Mouse (Mus musculus) regulatory T cell (primary cell): ENCODE measurements around the gene Abtb1.

ENCODE experiments used
- in situ Hi-C: fragments of 300-600 bp; cut with MboI, MseI; formaldehyde crosslinking; loops from one replicate; pipeline ENCODE4 v1.15.1; 2025; ENCODE audit warnings: high pct_unique_total_duplicates

Gene Abtb1

DNA sequence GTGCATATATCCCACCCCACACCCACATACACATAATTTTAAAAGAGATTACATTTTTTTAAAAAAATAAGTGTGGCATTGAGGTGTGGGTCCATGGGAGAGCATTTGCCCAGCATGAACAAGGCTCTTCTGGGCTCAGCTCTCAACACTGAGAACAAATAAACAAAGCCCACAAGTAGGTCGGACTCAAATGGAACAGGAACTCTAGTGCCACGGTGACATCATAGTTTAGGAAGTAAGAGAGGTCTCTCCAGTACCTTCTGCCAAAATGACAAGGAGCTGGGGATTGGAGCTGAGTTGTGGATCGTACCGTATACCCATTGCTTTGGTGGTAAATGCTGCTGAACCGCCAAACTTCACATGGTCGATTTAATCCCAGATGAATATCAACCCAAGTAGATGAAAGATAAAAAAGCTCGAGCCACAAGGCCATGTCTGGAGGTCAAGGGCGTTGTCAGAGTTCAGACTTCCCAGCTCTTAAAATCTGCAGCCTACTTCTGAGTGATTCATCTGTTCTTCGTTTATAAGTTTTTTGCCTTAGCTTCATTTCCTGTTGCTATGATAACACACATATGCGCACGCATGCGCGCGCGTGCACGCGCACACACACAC, 36.7 kb downstream of the Abtb1 start:
- in situ Hi-C loops = loop anchor here (5.0 kb wide), 1 partner anchor 63 kb away; no protein-coding TSS in a partner anchor

DNA sequence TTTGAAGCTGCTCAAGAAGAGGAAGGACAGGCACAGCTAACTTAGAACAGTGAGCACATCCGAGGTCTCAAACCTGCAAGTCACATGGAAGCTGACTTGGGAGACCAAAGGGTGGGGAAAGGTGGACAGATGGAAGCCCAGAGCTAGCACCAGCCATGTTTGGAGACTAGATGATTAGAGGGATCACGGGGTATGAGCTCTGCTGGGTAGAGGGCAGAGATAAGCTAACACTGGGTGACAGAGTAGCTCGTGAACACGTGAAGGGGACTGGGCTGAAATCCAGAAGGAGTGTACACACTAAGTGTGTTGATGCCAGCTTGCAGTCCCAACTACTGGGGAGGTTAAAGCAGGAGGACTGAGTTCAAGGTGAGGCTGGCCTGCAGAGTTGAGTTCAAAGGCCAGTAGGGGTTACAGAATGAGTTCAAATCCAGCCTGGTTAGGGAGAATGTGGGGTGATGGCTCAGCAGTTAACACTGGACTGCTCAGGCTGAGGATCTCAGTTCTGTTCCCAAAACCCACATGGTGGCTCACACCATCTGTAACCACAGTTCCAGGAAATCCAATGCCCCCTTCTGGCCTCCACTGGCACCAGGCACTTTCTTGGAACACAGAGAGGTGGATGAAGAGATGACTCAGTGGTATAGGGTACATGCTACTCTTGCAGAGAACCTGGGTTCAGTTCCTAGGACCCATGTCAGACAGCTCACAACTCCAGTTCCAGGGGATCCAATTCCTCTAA, 37.7 kb downstream of the Abtb1 start:
- in situ Hi-C loops = loop anchor here (5.0 kb wide), 1 partner anchor 62 kb away; no protein-coding TSS in a partner anchor

DNA sequence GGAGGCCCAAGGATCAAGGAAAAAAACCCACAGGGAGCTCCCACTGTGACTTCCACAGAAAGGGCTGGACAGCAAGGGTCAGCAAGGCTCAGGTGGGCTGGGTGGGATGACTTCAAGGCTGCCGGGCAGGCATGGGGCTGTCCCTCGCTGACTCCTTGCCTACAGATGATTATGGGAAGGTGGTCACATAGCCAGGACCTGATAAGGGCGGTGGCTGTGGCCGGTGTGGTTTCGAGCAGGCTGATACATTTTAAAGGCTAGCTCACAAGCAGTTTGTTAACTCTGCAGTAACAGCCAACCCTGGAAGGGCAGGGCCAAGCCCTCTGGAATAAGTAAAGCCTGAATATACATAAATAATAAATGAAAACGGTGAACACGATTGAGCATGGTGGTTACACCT, 38.7 kb downstream of the Abtb1 start:
- in situ Hi-C loops = loop anchor here (5.0 kb wide), 1 partner anchor 61 kb away; no protein-coding TSS in a partner anchor

DNA sequence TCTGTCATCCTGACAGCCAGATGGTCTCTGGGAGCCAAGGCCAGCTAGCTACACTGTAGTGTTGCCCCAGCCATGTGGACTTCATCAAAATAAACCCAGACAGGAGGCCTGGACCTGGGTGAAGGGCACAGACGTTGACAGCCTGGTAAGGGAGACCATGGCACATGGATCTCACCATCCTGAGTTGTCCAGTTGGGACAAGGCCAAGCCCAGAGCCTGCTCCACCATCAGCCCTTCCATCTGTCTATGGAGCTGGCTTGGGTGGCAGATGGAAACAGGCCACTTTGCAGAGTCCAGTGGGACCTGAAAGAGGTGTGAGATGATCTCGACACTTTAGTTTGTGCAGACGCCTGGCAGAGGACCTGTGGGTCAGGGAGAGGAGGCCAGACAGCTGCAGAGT, 41.0 kb downstream of the Abtb1 start:
- in situ Hi-C loops = loop anchor here (5.0 kb wide), 1 partner anchor 58 kb away; no protein-coding TSS in a partner anchor

DNA sequence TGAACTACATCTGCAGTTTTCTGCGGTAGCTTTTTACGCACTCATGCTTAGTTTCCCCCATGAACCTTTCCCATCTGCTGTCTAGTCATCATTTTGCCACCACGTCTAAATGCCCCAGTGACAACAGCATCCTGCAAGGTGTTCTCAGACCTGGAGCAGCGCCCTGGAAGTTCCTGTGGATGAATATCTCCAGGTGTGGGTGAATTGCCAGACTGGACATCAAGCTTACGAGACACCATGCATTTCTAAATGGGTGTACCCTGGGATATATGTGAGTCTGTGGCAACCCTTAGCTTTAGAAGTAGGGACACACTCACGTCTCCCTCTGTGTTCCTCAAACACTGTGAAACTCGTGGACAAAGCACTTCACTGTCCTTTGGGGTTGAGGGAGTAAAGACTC, 41.6 kb downstream of the Abtb1 start:
- in situ Hi-C loops = loop anchor here (5.0 kb wide), 1 partner anchor 58 kb away; no protein-coding TSS in a partner anchor

DNA sequence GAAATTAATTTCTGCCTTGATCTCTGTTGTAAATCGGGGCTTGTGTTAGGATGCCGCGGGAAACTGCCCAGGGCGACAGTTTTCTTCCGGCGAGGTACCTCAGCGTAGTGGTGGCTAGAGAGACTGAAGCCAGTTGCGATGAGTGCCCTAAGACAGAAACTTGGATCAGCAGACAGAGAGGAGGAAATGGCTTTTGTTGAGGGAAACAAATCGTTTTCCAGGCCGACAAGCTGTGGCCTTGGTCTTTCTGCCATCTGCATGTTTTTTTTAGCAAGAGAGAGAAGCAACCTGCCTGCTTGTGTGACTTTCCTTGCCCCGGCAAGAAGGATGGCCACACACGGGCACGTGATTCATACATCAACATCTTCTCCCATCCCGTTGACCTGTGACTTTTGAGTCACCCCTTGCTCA, 47.2 kb downstream of the Abtb1 start:
- in situ Hi-C loops = no loop called here

DNA sequence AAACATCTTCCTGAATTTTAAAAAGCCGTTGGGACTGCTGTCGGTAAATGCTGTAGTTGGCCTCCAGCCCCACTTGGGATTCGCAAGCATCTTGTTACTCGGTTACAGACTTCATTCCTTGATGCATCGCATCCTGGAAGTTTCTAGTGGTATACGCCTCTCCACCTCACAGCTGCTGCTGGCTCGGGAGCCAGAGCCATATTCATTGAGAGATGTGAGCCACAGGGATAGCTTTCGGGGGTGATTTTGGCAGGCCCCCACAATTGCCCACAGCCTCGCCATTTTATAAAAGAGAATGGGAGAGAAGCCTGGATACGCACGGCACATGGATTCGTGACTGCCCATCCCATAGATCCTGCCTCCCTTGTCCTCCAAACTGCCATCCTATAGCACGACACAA, 47.9 kb downstream of the Abtb1 start:
- in situ Hi-C loops = no loop called here

DNA sequence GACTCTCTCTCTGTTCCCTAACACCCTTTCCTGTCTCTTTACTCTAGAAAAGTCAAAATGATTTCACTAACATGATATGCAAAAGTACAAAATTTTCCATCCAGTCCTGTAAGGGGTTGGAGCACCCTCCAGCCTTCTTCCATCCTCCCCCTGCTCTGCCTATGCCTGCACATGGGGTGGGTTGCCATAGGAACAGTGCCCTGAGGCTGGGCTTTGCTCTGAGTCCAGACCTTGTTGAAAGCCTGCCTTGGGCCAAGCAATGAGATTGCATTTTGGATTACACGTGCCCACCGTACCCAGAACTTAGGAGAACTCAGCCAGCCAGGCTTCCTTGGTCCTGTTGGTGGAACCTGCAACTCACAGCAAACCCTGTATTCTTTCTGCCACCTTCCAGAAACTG, 48.5 kb downstream of the Abtb1 start:
- in situ Hi-C loops = no loop called here

DNA sequence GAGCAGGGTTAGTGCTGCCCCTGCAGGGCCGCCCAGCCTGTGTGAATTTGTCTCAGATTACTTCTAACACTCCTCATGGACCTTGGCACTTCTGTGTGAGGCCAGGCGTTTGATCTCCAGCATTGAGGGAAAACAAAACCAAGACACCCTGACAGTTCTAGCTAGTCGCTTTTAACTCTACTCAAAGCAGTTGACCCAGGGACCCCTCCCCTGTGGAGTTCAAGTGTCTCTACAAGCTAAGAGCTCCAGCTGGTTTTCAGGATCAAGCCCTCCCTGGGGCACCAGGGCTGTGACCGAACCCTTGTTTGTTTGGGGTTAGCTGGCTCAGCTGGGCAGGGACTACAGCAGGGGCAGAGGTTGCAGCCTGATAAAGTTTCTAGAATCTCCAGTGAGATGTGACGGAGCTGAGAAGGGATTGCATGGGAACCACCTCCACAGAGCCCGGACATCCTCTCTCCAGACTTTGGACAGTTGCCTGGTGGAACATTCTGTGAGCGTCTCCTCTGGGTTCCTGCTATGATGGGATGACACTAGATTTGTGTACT, 49.6 kb downstream of the Abtb1 start:
- in situ Hi-C loops = no loop called here

DNA sequence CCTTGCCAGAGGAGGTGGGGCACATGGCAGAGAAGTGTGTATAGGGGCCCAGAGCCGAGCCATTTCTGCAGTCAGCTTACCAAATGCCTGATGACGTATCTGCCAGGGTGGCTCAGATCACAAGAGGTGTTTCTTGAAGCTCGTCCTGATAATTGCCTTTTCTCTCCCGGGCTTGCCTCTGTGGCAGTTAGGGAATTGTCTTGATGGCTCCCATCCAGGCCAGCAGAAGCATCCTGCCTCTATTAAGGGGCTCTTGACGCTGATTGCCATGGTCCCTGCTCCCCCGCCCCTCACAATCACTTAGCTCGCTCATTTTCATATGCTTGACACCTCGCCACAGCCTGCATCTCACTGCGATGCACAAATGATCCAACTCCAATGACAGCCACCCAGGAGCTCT, 50.5 kb downstream of the Abtb1 start:
- in situ Hi-C loops = no loop called here

DNA sequence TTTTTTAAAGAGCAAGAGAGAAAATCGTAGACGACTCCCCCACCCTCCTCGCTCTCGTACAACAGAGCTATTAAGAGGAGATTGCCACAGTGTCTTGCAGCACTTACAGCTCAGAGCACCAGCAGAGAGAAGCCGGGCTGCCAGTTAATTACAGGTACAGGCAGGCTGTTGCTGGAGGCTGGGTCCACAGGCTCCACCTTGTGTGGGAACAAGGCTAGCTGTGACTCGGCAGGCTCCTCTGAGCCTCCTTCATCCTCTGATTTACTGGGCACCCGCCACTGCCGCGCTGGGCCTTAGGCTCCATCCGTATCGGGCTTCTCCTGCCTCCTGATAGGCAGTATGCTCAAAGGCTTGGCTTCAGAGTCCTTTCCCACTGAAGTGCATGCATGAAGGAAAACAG, 53.6 kb downstream of the Abtb1 start:
- in situ Hi-C loops = no loop called here

DNA sequence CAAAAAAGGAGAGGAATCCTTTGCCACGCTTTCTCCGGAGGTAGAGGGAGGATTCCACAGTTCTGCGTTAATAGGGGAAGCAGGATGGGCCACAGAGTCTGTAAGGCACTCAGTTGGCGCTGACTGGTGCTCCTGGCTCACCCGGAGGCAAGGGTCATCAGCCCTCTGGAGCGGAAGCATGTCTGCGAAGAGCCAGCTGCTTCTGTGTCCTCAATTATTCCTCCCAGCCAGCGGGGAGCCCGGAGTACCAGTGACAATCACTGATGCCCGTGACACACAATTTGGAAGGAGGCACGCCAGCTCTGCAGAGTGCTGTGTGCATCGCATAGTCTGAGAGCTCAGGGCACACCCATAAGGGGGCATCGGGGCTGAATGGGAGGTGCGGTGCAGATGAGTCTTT, 54.3 kb downstream of the Abtb1 start:
- in situ Hi-C loops = no loop called here

DNA sequence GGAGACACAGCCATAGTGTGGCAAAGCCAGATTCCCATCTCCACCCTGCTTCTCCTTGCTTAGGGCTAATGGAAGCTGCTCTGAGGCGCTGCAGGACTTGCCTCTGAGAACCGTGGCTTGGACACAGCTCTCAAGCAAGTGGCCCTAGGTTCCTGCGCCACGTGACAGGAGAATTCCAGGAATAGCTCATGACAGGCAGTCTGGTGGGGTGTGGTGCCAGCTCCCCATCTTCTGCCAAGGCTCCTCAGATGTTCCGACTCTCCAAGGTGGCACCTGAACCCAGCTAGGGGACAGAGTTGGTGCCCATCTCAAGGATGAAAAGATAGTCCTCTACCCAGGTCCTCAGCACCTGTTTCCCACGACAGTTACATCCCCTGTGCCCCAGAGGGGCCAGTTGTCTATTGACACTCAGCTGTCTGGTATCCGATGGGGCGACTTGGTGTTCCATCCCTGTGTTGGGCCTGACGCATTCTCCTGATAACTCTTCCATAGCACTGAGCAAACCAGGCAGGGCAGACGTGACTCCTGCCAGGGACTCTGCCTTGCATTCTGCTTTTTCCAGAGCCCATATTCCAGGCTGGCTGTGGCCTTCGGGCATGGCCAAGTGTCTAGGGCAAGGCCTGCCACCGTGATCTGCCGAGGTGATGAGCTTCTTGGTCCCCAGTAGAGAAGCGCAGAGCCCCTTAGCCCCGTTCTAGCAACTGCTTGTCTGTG, 54.9 kb downstream of the Abtb1 start:
- in situ Hi-C loops = no loop called here
